Mouse (Mus musculus) MEL (cell line): ENCODE data around the gene Rffl. TPM values are rescaled to one million over a fixed set of nuclear protein-coding genes. Genes with fewer than 3 reads are reported as not detected.

ENCODE experiments used
- DNase-seq: peaks from one replicate; pipeline ENCODE4 v3.0.0; 2011; ENCODE audit warnings: low read depth, low spot score
- H3K27ac ChIP-seq: 2 replicates; pipeline ENCODE4 v1.5.1; 2012; ENCODE audit warnings: low read depth, mild to moderate bottlenecking, control low read depth, low read length, moderate library complexity; ENCODE audit not compliant: control insufficient read depth
- H3K27me3 ChIP-seq, 2 experiments: fragments of 150-350 bp in 1 of 2; sonication (generic) in 1 of 2; 2 replicates each; pipeline ENCODE4 v1.6.1; 2012; ENCODE audit warnings: low read length in 2 of 2, mild to moderate bottlenecking in 2 of 2, improper control_type of control experiment in 1 of 2, moderate library complexity in 1 of 2; ENCODE audit not compliant: insufficient read depth in 2 of 2, control insufficient read depth in 1 of 2
- H3K36me3 ChIP-seq, 2 experiments: 2 replicates each; pipeline ENCODE4 v1.6.1; 2012 to 2014; ENCODE audit warnings: low read length in 2 of 2, improper control_type of control experiment in 1 of 2, inconsistent platforms in 1 of 2, mild to moderate bottlenecking in 1 of 2; ENCODE audit not compliant: insufficient read depth in 2 of 2, control insufficient read depth in 1 of 2
- H3K4me1 ChIP-seq, 2 experiments: fragments of 150-350 bp in 1 of 2; sonication (generic) in 1 of 2; 2 replicates each; pipeline ENCODE4 v1.6.1; 2012; ENCODE audit warnings: low read length in 2 of 2, improper control_type of control experiment in 1 of 2, mild to moderate bottlenecking in 1 of 2; ENCODE audit not compliant: insufficient read depth in 2 of 2, control insufficient read depth in 1 of 2
- H3K4me3 ChIP-seq, 2 experiments: fragments of 150-350 bp in 1 of 2; sonication (generic) in 1 of 2; 2 replicates each; pipeline ENCODE4 v1.5.1; 2012; ENCODE audit warnings: low read depth in 2 of 2, low read length in 2 of 2, mild to moderate bottlenecking in 2 of 2, moderate library complexity in 2 of 2, control low read depth in 1 of 2, improper control_type of control experiment in 1 of 2; ENCODE audit not compliant: control insufficient read depth in 1 of 2, insufficient read depth in 1 of 2
- H3K79me2 ChIP-seq: 2 replicates; pipeline ENCODE4 v1.6.1; 2012; ENCODE audit warnings: mild to moderate bottlenecking, low read length, moderate library complexity; ENCODE audit not compliant: control insufficient read depth, poor library complexity, insufficient read depth
- H3K9ac ChIP-seq: 2 replicates; pipeline ENCODE4 v1.6.1; 2012; ENCODE audit warnings: low read depth, mild to moderate bottlenecking, control low read depth, low read length, moderate library complexity; ENCODE audit not compliant: control insufficient read depth, poor library complexity, severe bottlenecking
- H3K9me3 ChIP-seq: fragments of 150-350 bp; sonication (generic); replicated peaks from 2 replicates; pipeline ENCODE4 v1.6.1; 2012; ENCODE audit warnings: mild to moderate bottlenecking, low read length, improper control_type of control experiment, moderate library complexity; ENCODE audit not compliant: insufficient read depth
- BHLHE40 ChIP-seq: IDR thresholded peaks from 2 replicates; pipeline ENCODE4 v1.6.1; 2012; ENCODE audit warnings: low read depth, mild to moderate bottlenecking, inconsistent platforms, low read length, improper control_type of control experiment, borderline replicate concordance
- CHD1 ChIP-seq: IDR thresholded peaks from 2 replicates; pipeline ENCODE4 v1.6.1; 2012; ENCODE audit warnings: low read depth, mild to moderate bottlenecking, inconsistent platforms, low read length, improper control_type of control experiment
- CHD2 ChIP-seq: IDR thresholded peaks from 2 replicates; pipeline ENCODE4 v1.6.1; 2011; ENCODE audit warnings: low read length, improper control_type of control experiment
- ELF1 ChIP-seq: IDR thresholded peaks from 2 replicates; pipeline ENCODE4 v1.6.1; 2014; ENCODE audit warnings: low read depth, mild to moderate bottlenecking, inconsistent platforms, low read length, improper control_type of control experiment, moderate library complexity
- EP300 ChIP-seq, 2 experiments: IDR thresholded peaks; 2 replicates each; pipeline ENCODE4 v1.6.1; 2011; ENCODE audit warnings: improper control_type of control experiment in 2 of 2, low read length in 2 of 2, low read depth in 1 of 2, mild to moderate bottlenecking in 1 of 2
- ETS1 ChIP-seq: IDR thresholded peaks from 2 replicates; pipeline ENCODE4 v1.6.1; 2012; ENCODE audit warnings: low read depth, mild to moderate bottlenecking, inconsistent platforms, low read length, improper control_type of control experiment, moderate library complexity
- GATA1 ChIP-seq: IDR thresholded peaks from 2 replicates; pipeline ENCODE4 v1.6.1; 2011; ENCODE audit warnings: low read depth, low read length, improper control_type of control experiment
- HCFC1 ChIP-seq: IDR thresholded peaks from 2 replicates; pipeline ENCODE4 v1.6.1; 2012; ENCODE audit warnings: low read depth, mild to moderate bottlenecking, inconsistent platforms, low read length, improper control_type of control experiment, moderate library complexity
- JUND ChIP-seq: IDR thresholded peaks from 2 replicates; pipeline ENCODE4 v1.6.1; 2011; ENCODE audit warnings: low read depth, mild to moderate bottlenecking, improper control_type of control experiment, low read length
- KAT2A ChIP-seq: conservative IDR thresholded peaks from 2 replicates; pipeline ENCODE4 v1.6.1; 2012; ENCODE audit warnings: low read depth, low read length, improper control_type of control experiment, inconsistent platforms
- MAFK ChIP-seq: IDR thresholded peaks from 2 replicates; pipeline ENCODE4 v1.6.1; 2011; ENCODE audit warnings: low read depth, mild to moderate bottlenecking, low read length, improper control_type of control experiment, borderline replicate concordance
- MAZ ChIP-seq: IDR thresholded peaks from 2 replicates; pipeline ENCODE4 v1.6.1; 2012; ENCODE audit warnings: low read depth, mild to moderate bottlenecking, inconsistent platforms, low read length, improper control_type of control experiment
- MXI1 ChIP-seq: IDR thresholded peaks from 2 replicates; pipeline ENCODE4 v1.6.1; 2011; ENCODE audit warnings: mild to moderate bottlenecking, low read depth, low read length, improper control_type of control experiment
- MYB ChIP-seq: IDR thresholded peaks from 2 replicates; pipeline ENCODE4 v1.6.1; 2011; ENCODE audit warnings: mild to moderate bottlenecking, low read depth, low read length, improper control_type of control experiment
- MYC ChIP-seq: IDR thresholded peaks from 2 replicates; pipeline ENCODE4 v1.6.1; 2011; ENCODE audit warnings: low read depth, mild to moderate bottlenecking, low read length, improper control_type of control experiment, moderate library complexity
- NELFE ChIP-seq: IDR thresholded peaks from 2 replicates; pipeline ENCODE4 v1.6.1; 2011; ENCODE audit warnings: low read depth, low read length, improper control_type of control experiment
- NRF1 ChIP-seq: IDR thresholded peaks from 2 replicates; pipeline ENCODE4 v1.6.1; 2014; ENCODE audit warnings: low read depth, mild to moderate bottlenecking, inconsistent platforms, low read length, improper control_type of control experiment, moderate library complexity; ENCODE audit not compliant: poor library complexity, insufficient read depth, severe bottlenecking
- POLR2A ChIP-seq, 2 experiments: IDR thresholded peaks; 2 replicates each; pipeline ENCODE4 v1.6.1; 2011 to 2012; ENCODE audit warnings: low read length in 2 of 2, mild to moderate bottlenecking in 2 of 2, control low read depth in 1 of 2, improper control_type of control experiment in 1 of 2, low read depth in 1 of 2, moderate library complexity in 1 of 2; ENCODE audit not compliant: control insufficient read depth in 1 of 2, insufficient read depth in 1 of 2, poor library complexity in 1 of 2
- POLR2AphosphoS2 ChIP-seq: IDR thresholded peaks from 2 replicates; pipeline ENCODE4 v1.6.1; 2011; ENCODE audit warnings: low read length, improper control_type of control experiment
- RAD21 ChIP-seq: IDR thresholded peaks from 2 replicates; pipeline ENCODE4 v1.6.1; 2011; ENCODE audit warnings: mild to moderate bottlenecking, low read depth, low read length, improper control_type of control experiment
- RCOR1 ChIP-seq: IDR thresholded peaks from 2 replicates; pipeline ENCODE4 v1.6.1; 2012; ENCODE audit warnings: low read depth, mild to moderate bottlenecking, inconsistent platforms, low read length, improper control_type of control experiment
- SIN3A ChIP-seq: IDR thresholded peaks from 2 replicates; pipeline ENCODE4 v1.6.1; 2012; ENCODE audit warnings: low read length, improper control_type of control experiment, inconsistent platforms
- SMC3 ChIP-seq: IDR thresholded peaks from 2 replicates; pipeline ENCODE4 v1.6.1; 2011; ENCODE audit warnings: low read depth, low read length, improper control_type of control experiment
- TAL1 ChIP-seq: IDR thresholded peaks from 2 replicates; pipeline ENCODE4 v1.6.1; 2012; ENCODE audit warnings: mild to moderate bottlenecking, inconsistent platforms, low read length, moderate library complexity, mixed read lengths
- TCF12 ChIP-seq: IDR thresholded peaks from 2 replicates; pipeline ENCODE4 v1.6.1; 2014; ENCODE audit warnings: low read depth, mild to moderate bottlenecking, inconsistent platforms, low read length, improper control_type of control experiment, moderate library complexity
- UBTF ChIP-seq: IDR thresholded peaks from 2 replicates; pipeline ENCODE4 v1.6.1; 2012; ENCODE audit warnings: low read depth, mild to moderate bottlenecking, inconsistent platforms, low read length, improper control_type of control experiment, moderate library complexity, borderline replicate concordance; ENCODE audit not compliant: insufficient read depth
- USF1 ChIP-seq: IDR thresholded peaks from 2 replicates; pipeline ENCODE4 v1.6.1; 2014; ENCODE audit warnings: low read depth, mild to moderate bottlenecking, inconsistent platforms, low read length, improper control_type of control experiment, moderate library complexity
- USF2 ChIP-seq, 2 experiments: IDR thresholded peaks; 2 replicates each; pipeline ENCODE4 v1.6.1; 2011 to 2012; ENCODE audit warnings: improper control_type of control experiment in 2 of 2, low read length in 2 of 2, borderline replicate concordance in 1 of 2, inconsistent platforms in 1 of 2, low read depth in 1 of 2, mild to moderate bottlenecking in 1 of 2; ENCODE audit not compliant: insufficient read depth in 1 of 2
- ZC3H11A ChIP-seq: IDR thresholded peaks from 2 replicates; pipeline ENCODE4 v1.6.1; 2012; ENCODE audit warnings: low read depth, mild to moderate bottlenecking, inconsistent platforms, low read length, improper control_type of control experiment
- ZKSCAN1 ChIP-seq: IDR thresholded peaks from 2 replicates; pipeline ENCODE4 v1.6.1; 2012; ENCODE audit warnings: low read depth, mild to moderate bottlenecking, inconsistent platforms, low read length, improper control_type of control experiment, moderate library complexity
- ZMIZ1 ChIP-seq: IDR thresholded peaks from 2 replicates; pipeline ENCODE4 v1.6.1; 2012; ENCODE audit warnings: low read depth, mild to moderate bottlenecking, inconsistent platforms, low read length, improper control_type of control experiment, moderate library complexity
- ZNF384 ChIP-seq: IDR thresholded peaks from 2 replicates; pipeline ENCODE4 v1.6.1; 2012; ENCODE audit warnings: low read depth, mild to moderate bottlenecking, inconsistent platforms, low read length, improper control_type of control experiment
- polyA plus RNA-seq, 2 experiments: library from polyadenylated mRNA; stranded (reverse) in 1 of 2; unstranded in 1 of 2; fragments of >175 nt in 1 of 2; fragments of >200 nt in 1 of 2; gene quantifications; 2 replicates each; pipeline versions ENCODE4 v1.2.1 to v1.2.4; 2012; ENCODE audit warnings: low replicate concordance in 2 of 2, low read depth in 1 of 2; ENCODE audit not compliant: insufficient read length in 2 of 2, insufficient read depth in 1 of 2, missing spikeins in 1 of 2
- total RNA-seq: library from RNA; depleted of rRNA; stranded (reverse); fragments of 300-350 nt; gene quantifications from 2 replicates; pipeline ENCODE4 v1.2.3, GENCODE M21; 2012

The Rffl gene
- total and polyA plus RNA-seq, 3 experiments = 15.2 to 17.8 TPM; not detected in 1

DNA sequence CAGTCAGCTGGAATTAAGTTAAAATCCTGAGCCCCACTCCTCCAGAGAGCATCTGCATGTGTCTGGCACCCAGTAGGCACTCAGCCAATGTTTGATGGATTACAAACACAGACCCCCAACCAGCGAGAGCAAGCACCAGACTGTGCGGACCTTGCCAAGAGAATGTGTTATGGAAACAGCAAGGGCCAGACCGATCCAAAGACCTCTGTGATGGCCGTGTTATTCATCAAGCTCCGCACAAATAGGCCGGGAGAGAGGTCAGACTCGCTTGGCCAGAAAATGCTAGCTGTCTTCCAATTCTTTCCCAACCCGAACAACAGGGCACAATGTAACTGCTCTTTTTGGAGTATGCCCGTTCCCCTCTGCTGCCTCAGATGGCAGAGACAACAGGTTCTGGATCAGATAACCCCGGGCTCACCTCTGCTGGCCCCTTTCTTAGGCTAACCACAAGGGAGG lies 17.5 kb upstream of the Rffl start:
- H3K4me1 ChIP-seq = peaks cover 6 to 10% of the 10 kb centered on the region in 2 experiments; a peak in 3 of 4 replicates
- H3K27ac ChIP-seq = no peak overlapping the region
- no peaks in the 10 kb centered on the region for H3K9me3 ChIP-seq
- no peak for DNase-seq
- H3K27me3 ChIP-seq = no peaks in the 10 kb centered on the region
- H3K4me3 ChIP-seq = no peak overlapping the region; a peak in 2 of 4 replicates
- peaks cover 9% of the 10 kb centered on the region for H3K79me2 ChIP-seq
- TF ChIP-seq EP300 (IDR thresholded peaks at IDR 0.05; ENCODE audit: low read depth in 1 of 2, low read length in 2 of 2) (no peak), CHD1 (no peak), USF2 (IDR thresholded peaks at IDR 0.05; ENCODE audit: borderline replicate concordance in 1 of 2, insufficient read depth in 1 of 2, low read depth in 1 of 2, low read length in 2 of 2) (no peak), NRF1 (no peak), ETS1 (no peak), ZKSCAN1 (no peak), SMC3 (no peak)
- H3K36me3 ChIP-seq = peaks cover 0 to 8% of the 10 kb centered on the region in 2 experiments; a peak in 2 of 4 replicates
- H3K9ac ChIP-seq = no peak overlapping the region; the same call in 1 of the 2 replicates

DNA sequence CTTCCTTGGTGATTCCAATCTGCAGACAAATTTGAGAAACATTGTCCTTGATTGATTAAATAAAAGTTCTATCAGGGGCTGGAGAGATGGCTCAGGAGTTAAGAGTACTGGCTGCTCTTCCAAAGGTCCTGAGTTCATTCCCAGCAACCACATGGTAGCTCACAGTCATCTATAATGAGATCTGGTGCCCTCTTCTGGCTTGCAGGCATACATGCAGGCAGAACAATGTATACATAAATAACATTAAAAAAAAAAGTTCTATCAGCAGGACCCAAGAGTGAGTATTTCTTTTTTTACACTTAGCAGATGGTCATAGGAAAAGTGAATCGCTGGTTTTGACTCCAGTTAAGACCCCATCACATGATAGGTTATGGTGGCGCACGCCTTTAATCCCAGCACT lies 15.5 kb upstream of the Rffl start:
- Histone ChIP-seq H3K9ac (no peak overlapping the region), H3K79me2 (peaks cover 9% of the 10 kb centered on the region), H3K36me3 (peaks cover 1 to 8% of the 10 kb centered on the region in 2 experiments; a peak in 3 of 4 replicates), H3K27me3 (no peaks in the 10 kb centered on the region), H3K9me3 (no peaks in the 10 kb centered on the region), H3K27ac (no peak overlapping the region), H3K4me1 (peaks cover 6 to 10% of the 10 kb centered on the region in 2 experiments; a peak in 3 of 4 replicates), H3K4me3 (no peak overlapping the region)
- DNase-seq = peak; percentile 62
- TF ChIP-seq SIN3A (peak; percentile 48), USF1 (no peak), MAFK (no peak), POLR2AphosphoS2 (no peak), POLR2A (IDR thresholded peaks at IDR 0.05; ENCODE audit: control insufficient read depth in 1 of 2, insufficient read depth in 1 of 2, low read depth in 1 of 2, low read length in 2 of 2, poor library complexity in 1 of 2) (no peak), ZC3H11A (peak; percentile 83), RCOR1 (no peak), MXI1 (0 out of 2 replicates have a peak, but pooled peaks have one; percentile 27), RAD21 (peak; percentile 68), ELF1 (no peak), JUND (no peak), GATA1 (no peak), ZMIZ1 (no peak), NELFE (no peak), BHLHE40 (no peak), KAT2A (no peak), MAZ (no peak), ZKSCAN1 (no peak), SMC3 (peak; percentile 86), ZNF384 (peak; percentile 83), CHD1 (no peak), CHD2 (no peak), TAL1 (no peak), UBTF (no peak), MYB (no peak), MYC (peak; percentile 94), NRF1 (no peak), HCFC1 (no peak), EP300 (IDR thresholded peaks at IDR 0.05; ENCODE audit: low read depth in 1 of 2, low read length in 2 of 2) (no peak), TCF12 (no peak)
